Mouse (Mus musculus): Measurements from ENCODE around the gene Grm1. TPM values are rescaled to one million over a fixed set of nuclear protein-coding genes. Genes with fewer than 3 reads are reported as not detected.

The Grm1 gene
- polyA plus RNA-seq, 1 experiment from 2014 or later, result 0.03 TPM

- no peaks in the 10 kb centered on the region for H3K4me1 ChIP-seq
- H3K27ac ChIP-seq, result no peak overlapping the region
- no peak overlapping the region for H3K4me2 ChIP-seq (replicated peaks)
- H3K27me3 ChIP-seq, result no peaks in the 10 kb centered on the region
- H3K9ac ChIP-seq, result no peak overlapping the region
- no peak for ATAC-seq (ENCODE audit: low FRiP score, low read depth)
- 100% methylated on average over 3 of the region's 3 CpGs for WGBS
- H3K36me3 ChIP-seq, result no peaks in the 10 kb centered on the region
- H3K9me3 ChIP-seq, result no peaks in the 10 kb centered on the region
- no peak overlapping the region for H3K4me3 ChIP-seq
These were observed 272.4 kb downstream of the Grm1 start for GRCm38 (mm10) chr10:10809777-10810176.

- no peaks in the 10 kb centered on the region for H3K27me3 ChIP-seq
- no peaks in the 10 kb centered on the region for H3K4me1 ChIP-seq
- no peak overlapping the region for H3K4me2 ChIP-seq (replicated peaks)
- H3K9me3 ChIP-seq, result no peaks in the 10 kb centered on the region
- H3K27ac ChIP-seq, result no peak overlapping the region
- WGBS, result 84% methylated on average over 1 of the region's 1 CpGs
- no peak for ATAC-seq (ENCODE audit: low FRiP score, low read depth)
- H3K9ac ChIP-seq, result no peak overlapping the region
- no peaks in the 10 kb centered on the region for H3K36me3 ChIP-seq
- no peak overlapping the region for H3K4me3 ChIP-seq
These were observed 286.8 kb downstream of the Grm1 start for GRCm38 (mm10) chr10:10795321-10795720.

GRCm38 (mm10) chr10:10790458-10790857 lies 291.7 kb downstream of the Grm1 start:
- H3K4me1 ChIP-seq, result peaks cover 4% of the 10 kb centered on the region; the same call in 1 of the 2 replicates
- no peak overlapping the region for H3K4me2 ChIP-seq (replicated peaks)
- no peak for ATAC-seq (ENCODE audit: low FRiP score, low read depth)
- 89% methylated on average over 1 of the region's 1 CpGs for WGBS
- H3K4me3 ChIP-seq, result no peak overlapping the region
- H3K27me3 ChIP-seq, result no peaks in the 10 kb centered on the region
- H3K36me3 ChIP-seq, result no peaks in the 10 kb centered on the region
- no peak overlapping the region for H3K9ac ChIP-seq
- H3K27ac ChIP-seq, result no peak overlapping the region
- no peaks in the 10 kb centered on the region for H3K9me3 ChIP-seq

GRCm38 (mm10) chr10:10789967-10790366 lies 292.2 kb downstream of the Grm1 start:
- H3K36me3 ChIP-seq, result no peaks in the 10 kb centered on the region
- ATAC-seq (ENCODE audit: low FRiP score, low read depth), result no peak
- peaks cover 9% of the 10 kb centered on the region for H3K4me1 ChIP-seq
- 81% methylated on average over 4 of the region's 4 CpGs for WGBS
- H3K9me3 ChIP-seq, result no peaks in the 10 kb centered on the region
- no peak overlapping the region for H3K9ac ChIP-seq
- no peak overlapping the region for H3K4me2 ChIP-seq (replicated peaks)
- no peak overlapping the region for H3K4me3 ChIP-seq
- H3K27ac ChIP-seq, result no peak overlapping the region
- H3K27me3 ChIP-seq, result no peaks in the 10 kb centered on the region

GRCm38 (mm10) chr10:10787906-10788416 lies 294.2 kb downstream of the Grm1 start:
- no peaks in the 10 kb centered on the region for H3K36me3 ChIP-seq
- no peak overlapping the region for H3K4me2 ChIP-seq (replicated peaks)
- WGBS, result 53% methylated on average over 5 of the region's 6 CpGs
- no peak overlapping the region for H3K4me3 ChIP-seq
- no peak overlapping the region for H3K27ac ChIP-seq
- H3K9me3 ChIP-seq, result no peaks in the 10 kb centered on the region
- no peak overlapping the region for H3K9ac ChIP-seq
- peak; percentile 76; the same call in 1 of the 2 replicates for ATAC-seq (ENCODE audit: low FRiP score, low read depth)
- H3K4me1 ChIP-seq, result peaks cover 11% of the 10 kb centered on the region
- no peaks in the 10 kb centered on the region for H3K27me3 ChIP-seq

GRCm38 (mm10) chr10:10785122-10785521 lies 297.0 kb downstream of the Grm1 start:
- H3K4me2 ChIP-seq (replicated peaks), result no peak overlapping the region

GRCm38 (mm10) chr10:10774827-10775226 lies 307.3 kb downstream of the Grm1 start:
- 84% methylated on average over 1 of the region's 1 CpGs for WGBS
- H3K36me3 ChIP-seq, result no peaks in the 10 kb centered on the region
- no peak overlapping the region for H3K27ac ChIP-seq
- no peak overlapping the region for H3K4me2 ChIP-seq (replicated peaks)
- no peak overlapping the region for H3K9ac ChIP-seq
- no peaks in the 10 kb centered on the region for H3K27me3 ChIP-seq
- no peaks in the 10 kb centered on the region for H3K4me1 ChIP-seq
- no peak for ATAC-seq (ENCODE audit: low FRiP score, low read depth)
- no peak overlapping the region for H3K4me3 ChIP-seq
- no peaks in the 10 kb centered on the region for H3K9me3 ChIP-seq

More at GRCm38 (mm10) chr10:10785122-10785521, 297.0 kb downstream of the Grm1 start:
- Histone ChIP-seq H3K9ac (no peak overlapping the region), H3K36me3 (no peaks in the 10 kb centered on the region), H3K4me3 (no peak overlapping the region), H3K4me1 (peaks cover 11% of the 10 kb centered on the region), H3K27me3 (no peaks in the 10 kb centered on the region), H3K27ac (no peak overlapping the region), H3K9me3 (no peaks in the 10 kb centered on the region)
- ATAC-seq (ENCODE audit: low FRiP score, low read depth), result peak; percentile 69
- 35% methylated on average over 3 of the region's 3 CpGs for WGBS

GRCm38 (mm10) chr10:10763015-10763414 lies 319.1 kb downstream of the Grm1 start:
- Histone ChIP-seq H3K27me3 (no peaks in the 10 kb centered on the region), H3K36me3 (no peaks in the 10 kb centered on the region), H3K4me3 (no peak overlapping the region), H3K4me2 (replicated peaks) (no peak overlapping the region), H3K4me1 (no peaks in the 10 kb centered on the region), H3K9ac (no peak overlapping the region), H3K27ac (no peak overlapping the region), H3K9me3 (no peaks in the 10 kb centered on the region)
- 83% methylated on average over 4 of the region's 4 CpGs for WGBS
- ATAC-seq (ENCODE audit: low FRiP score, low read depth), result no peak

- no peaks in the 10 kb centered on the region for H3K36me3 ChIP-seq
- ATAC-seq (ENCODE audit: low FRiP score, low read depth), result no peak
These were observed 320.9 kb downstream of the Grm1 start for GRCm38 (mm10) chr10:10761274-10761673.

GRCm38 (mm10) chr10:10760801-10761200 lies 321.4 kb downstream of the Grm1 start:
- H3K27ac ChIP-seq, result no peak overlapping the region
- no peak; the same call in 1 of the 2 replicates for ATAC-seq (ENCODE audit: low FRiP score, low read depth)

More at GRCm38 (mm10) chr10:10761274-10761673, 320.9 kb downstream of the Grm1 start:
- H3K27ac ChIP-seq, result no peak overlapping the region
- no peak overlapping the region for H3K9ac ChIP-seq
- WGBS, result 28% methylated on average over 1 of the region's 1 CpGs
- no peaks in the 10 kb centered on the region for H3K9me3 ChIP-seq
- H3K4me3 ChIP-seq, result no peak overlapping the region
- H3K4me2 ChIP-seq (replicated peaks), result no peak overlapping the region
- H3K27me3 ChIP-seq, result no peaks in the 10 kb centered on the region
- H3K4me1 ChIP-seq, result no peaks in the 10 kb centered on the region

GRCm38 (mm10) chr10:10751033-10751432 lies 331.1 kb downstream of the Grm1 start:
- WGBS, result 85% methylated on average over 1 of the region's 1 CpGs
- Histone ChIP-seq H3K4me1 (no peaks in the 10 kb centered on the region), H3K27me3 (no peaks in the 10 kb centered on the region), H3K9ac (no peak overlapping the region), H3K4me3 (no peak overlapping the region), H3K36me3 (no peaks in the 10 kb centered on the region), H3K4me2 (replicated peaks) (no peak overlapping the region), H3K9me3 (no peaks in the 10 kb centered on the region), H3K27ac (no peak overlapping the region)
- no peak for ATAC-seq (ENCODE audit: low FRiP score, low read depth)

More at GRCm38 (mm10) chr10:10760801-10761200, 321.4 kb downstream of the Grm1 start:
- Histone ChIP-seq H3K27me3 (no peaks in the 10 kb centered on the region), H3K9me3 (no peaks in the 10 kb centered on the region), H3K4me2 (replicated peaks) (no peak overlapping the region), H3K4me3 (no peak overlapping the region), H3K4me1 (no peaks in the 10 kb centered on the region), H3K36me3 (no peaks in the 10 kb centered on the region), H3K9ac (no peak overlapping the region)
- 68% methylated on average over 2 of the region's 2 CpGs for WGBS

GRCm38 (mm10) chr10:10744097-10744496 lies 338.1 kb downstream of the Grm1 start:
- H3K4me1 ChIP-seq, result no peaks in the 10 kb centered on the region
- H3K9me3 ChIP-seq, result no peaks in the 10 kb centered on the region
- no peak overlapping the region for H3K4me3 ChIP-seq
- no peak overlapping the region for H3K4me2 ChIP-seq (replicated peaks)
- no peak overlapping the region for H3K27ac ChIP-seq
- H3K27me3 ChIP-seq, result no peaks in the 10 kb centered on the region
- no peak for ATAC-seq (ENCODE audit: low FRiP score, low read depth)
- H3K36me3 ChIP-seq, result no peaks in the 10 kb centered on the region
- H3K9ac ChIP-seq, result no peak overlapping the region
- 52% methylated on average over 1 of the region's 1 CpGs for WGBS

- 90% methylated on average over 2 of the region's 2 CpGs for WGBS
- no peak for ATAC-seq (ENCODE audit: low FRiP score, low read depth)
These were observed 340.0 kb downstream of the Grm1 start for GRCm38 (mm10) chr10:10742172-10742571.

More at GRCm38 (mm10) chr10:10742172-10742571, 340.0 kb downstream of the Grm1 start:
- H3K4me1 ChIP-seq, result no peaks in the 10 kb centered on the region
- H3K4me2 ChIP-seq (replicated peaks), result no peak overlapping the region
- H3K9ac ChIP-seq, result no peak overlapping the region
- no peaks in the 10 kb centered on the region for H3K36me3 ChIP-seq
- H3K9me3 ChIP-seq, result no peaks in the 10 kb centered on the region
- no peak overlapping the region for H3K4me3 ChIP-seq
- H3K27ac ChIP-seq, result no peak overlapping the region
- no peaks in the 10 kb centered on the region for H3K27me3 ChIP-seq

All from limb, embryonic 13.5 days (tissue).